Mouse (Mus musculus): ENCODE measurements around the gene Tcaim.

GRCm38 (mm10) chr9:122836790-122837189, 31.5 kb downstream of the Tcaim start:
- TF ChIP-seq POLR2A (IDR thresholded peaks at IDR 0.05; ENCODE audit: insufficient read depth, low read depth, low read length) = no peak
- no peak for TF ChIP-seq CTCF (IDR thresholded peaks at IDR 0.05; ENCODE audit: insufficient read depth, low read depth, low read length)
